Mouse (Mus musculus) kidney, adult 2 months (tissue): ENCODE measurements around the gene 4931422A03Rik.

Experiments used
- CTCF ChIP-seq: fragments of 200-500 bp; conservative IDR thresholded peaks from 2 replicates; pipeline ENCODE4 v1.5.1; 2011; ENCODE audit warnings: low read depth, mild to moderate bottlenecking, control low read depth, low read length, moderate library complexity, mixed read lengths; ENCODE audit not compliant: insufficient read depth, insufficient read length
- POLR2A ChIP-seq: fragments of 200-500 bp; IDR thresholded peaks from one replicate; pipeline ENCODE4 v1.6.1; 2011; ENCODE audit warnings: low read depth, low read length, control low read depth

GRCm38 (mm10) chr2:103932025-103932424 is 96.1 kb downstream of the 4931422A03Rik start:
- TF ChIP-seq POLR2A (no peak), CTCF (no peak)
